Mouse (Mus musculus) megakaryocyte-erythroid progenitor cell, adult 5-6 weeks (primary cell): ENCODE data around the gene Epas1. TPM values are rescaled to one million over a fixed set of nuclear protein-coding genes. Genes with fewer than 3 reads are reported as not detected.

Source experiments
- ATAC-seq: replicated peaks from 2 replicates; pipeline ENCODE4 v1.8.0; 2016; ENCODE audit warnings: mild to moderate bottlenecking, inconsistent platforms; ENCODE audit not compliant: severe bottlenecking, poor library complexity, low FRiP score, low TSS enrichment
- total RNA-seq, 2 experiments: library from RNA; stranded (forward) in 1 of 2; stranded (reverse) in 1 of 2; fragments of 200-1000, 215-1000 nt in 1 of 2; fragments of >200 nt in 1 of 2; fragmentation: Nextera tagmentation in 1 of 2; gene quantifications; 2 replicates each; pipeline ENCODE4 v1.2.3; 2014 to 2017

The Epas1 gene
- total RNA-seq, 2 experiments from 2014 or later: not detected

- peak; percentile 70 for ATAC-seq
Measured at GRCm38 (mm10) chr17:86876940-86877339, 123.4 kb downstream of the Epas1 start.

- ATAC-seq: no peak
Measured at GRCm38 (mm10) chr17:86877747-86878146, 124.2 kb downstream of the Epas1 start.

GRCm38 (mm10) chr17:86880056-86880455 lies 126.6 kb downstream of the Epas1 start:
- no peak for ATAC-seq

- ATAC-seq: peak; percentile 70
Measured at GRCm38 (mm10) chr17:86880461-86881044, 127.1 kb downstream of the Epas1 start.

Other genes with a start within 250 kb of the Epas1 start
- not detected in 2 replicates for gene Gm10309, start 248.5 kb upstream of the Epas1 start, total RNA-seq (2014; fragmentation: Nextera tagmentation)
- not detected in 2 replicates for gene Gm10309, start 248.5 kb upstream of the Epas1 start, total RNA-seq (2017)
- not detected in 2 replicates for gene Tmem247, start 163.6 kb downstream of the Epas1 start, total RNA-seq (2014; fragmentation: Nextera tagmentation)
- gene Tmem247, start 163.6 kb downstream of the Epas1 start, total RNA-seq (2017): not detected in 2 replicates
- gene Atp6v1e2, start 194.2 kb downstream of the Epas1 start, total RNA-seq (2014; fragmentation: Nextera tagmentation): not detected in 2 replicates
- not detected in 2 replicates for gene Atp6v1e2, start 194.2 kb downstream of the Epas1 start, total RNA-seq (2017)
- 0.13 and 2.8 TPM in 2 replicates for gene Rhoq, start 209.4 kb downstream of the Epas1 start, total RNA-seq (2014; fragmentation: Nextera tagmentation)
- gene Rhoq, start 209.4 kb downstream of the Epas1 start, total RNA-seq (2017): 1.5 and 2.9 TPM in 2 replicates